Mouse (Mus musculus) G1E (cell line): Measurements from ENCODE around the gene Dck.

Source experiments
- CTCF ChIP-seq: IDR thresholded peaks from 2 replicates; pipeline ENCODE4 v1.5.1; 2012; ENCODE audit warnings: low read depth, low read length, inconsistent platforms, mixed read lengths
- POLR2AphosphoS5 ChIP-seq: IDR thresholded peaks from 2 replicates; pipeline ENCODE4 v1.6.1; 2012; ENCODE audit warnings: low read depth, low read length, inconsistent platforms; ENCODE audit not compliant: insufficient replicate concordance

DNA sequence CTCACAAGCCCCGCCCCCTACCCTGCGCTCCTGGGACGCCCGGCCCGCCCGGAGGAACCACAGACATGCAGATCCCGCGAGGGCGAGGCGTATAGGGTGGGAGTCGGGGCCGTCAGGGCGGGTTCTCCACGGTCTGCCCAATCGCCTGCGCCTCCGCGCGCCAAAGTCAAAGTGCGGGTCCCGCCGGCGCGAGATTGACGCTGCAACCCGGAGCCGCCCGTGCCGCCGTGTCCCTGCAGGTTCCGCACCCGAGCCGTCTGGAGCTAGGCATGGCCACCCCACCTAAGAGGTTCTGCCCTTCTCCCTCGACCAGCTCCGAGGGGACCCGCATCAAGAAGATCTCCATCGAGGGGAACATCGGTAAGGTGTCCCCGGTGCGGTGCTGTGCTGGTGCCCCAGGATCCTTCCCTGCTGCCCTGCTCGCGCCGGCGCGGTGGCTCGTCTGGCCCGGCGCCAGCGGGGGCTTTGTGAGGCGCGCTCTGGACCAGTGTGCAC is at the start of gene Dck:
- TF ChIP-seq CTCF: no peak
- no peak for TF ChIP-seq POLR2AphosphoS5
